Mouse (Mus musculus) heart, adult 2 months (tissue): Measurements from ENCODE around the gene Omt2b.

Source experiments
- CTCF ChIP-seq: fragments of 200-600 bp; IDR thresholded peaks from 2 replicates; pipeline ENCODE4 v1.8.1; 2022; ENCODE audit warnings: antibody characterized with exemption, mild to moderate bottlenecking, moderate library complexity
- POLR2A ChIP-seq: fragments of 200-500 bp; IDR thresholded peaks from 2 replicates; pipeline ENCODE4 v1.6.1; 2011; ENCODE audit warnings: mild to moderate bottlenecking, low read depth, low read length, control low read depth; ENCODE audit not compliant: insufficient read depth

DNA sequence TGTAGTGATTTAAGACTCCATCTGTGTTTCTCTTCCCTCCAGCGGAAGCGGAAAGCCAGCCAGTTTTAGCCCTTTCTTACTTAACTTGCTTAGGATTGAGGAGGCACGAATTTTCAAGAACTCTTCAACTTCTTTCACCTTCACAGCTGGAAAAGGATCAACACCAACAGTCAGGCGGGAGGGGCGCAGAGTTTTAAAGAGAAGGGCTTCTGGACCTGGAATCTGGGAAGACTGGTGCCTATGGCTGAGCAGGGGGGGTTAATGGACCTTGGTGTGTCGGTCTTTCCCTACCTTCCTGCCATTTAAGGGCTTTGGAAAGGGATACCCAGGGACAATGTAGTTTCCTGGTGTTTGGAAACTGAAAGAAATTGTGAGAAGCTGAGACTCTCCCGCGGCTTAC is 50.2 kb downstream of the Omt2b start:
- TF ChIP-seq POLR2A = no peak
- no peak for TF ChIP-seq CTCF
